Mouse (Mus musculus) brain, embryonic 14.5 days (tissue): ENCODE results near the gene Fam155a. TPM values are rescaled to one million over a fixed set of nuclear protein-coding genes. Genes with fewer than 3 reads are reported as not detected.

Experiments used
- DNase-seq: peaks from one replicate; pipeline ENCODE4 v3.0.0-alpha.2; 2011; ENCODE audit warnings: low read depth
- CTCF ChIP-seq: fragments of 200-500 bp; IDR thresholded peaks from 2 replicates; pipeline ENCODE4 v1.5.1; 2012; ENCODE audit warnings: inconsistent platforms, mild to moderate bottlenecking, moderate library complexity, borderline replicate concordance; ENCODE audit not compliant: insufficient read depth, insufficient read length; ENCODE audit errors: extremely low read depth
- POLR2A ChIP-seq: fragments of 200-500 bp; IDR thresholded peaks from 2 replicates; pipeline ENCODE4 v1.6.1; 2012; ENCODE audit warnings: mild to moderate bottlenecking, inconsistent platforms, borderline replicate concordance; ENCODE audit not compliant: poor library complexity, insufficient read depth, insufficient read length, severe bottlenecking; ENCODE audit errors: extremely low read depth
- polyA plus RNA-seq: library from polyadenylated mRNA; depleted of rRNA; stranded (reverse); fragments of >200 nt; gene quantifications from 2 replicates; pipeline ENCODE4 v1.2.3, GENCODE M21; 2012

Gene Fam155a
- polyA plus RNA-seq, 1 experiment: 46.6 TPM

DNA sequence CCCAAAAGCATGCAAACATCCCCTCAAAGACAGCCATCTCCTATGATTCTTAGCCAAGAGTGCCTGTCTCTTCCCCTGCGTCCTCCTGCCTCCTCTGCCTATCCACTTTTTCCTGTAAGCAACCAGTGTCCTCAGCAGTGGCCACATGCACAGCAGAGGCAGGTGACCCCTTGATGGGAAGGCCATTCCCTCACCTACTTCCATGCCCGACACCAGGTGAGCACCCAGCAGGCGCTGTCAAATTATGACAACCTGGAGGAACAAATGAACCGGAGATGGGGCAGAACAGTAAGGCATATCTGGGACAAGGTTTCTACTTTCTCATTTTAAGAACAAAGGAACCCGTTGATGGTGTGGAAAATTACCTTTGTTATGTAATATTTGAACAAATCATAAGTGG is 515.6 kb downstream of the Fam155a start:
- no peak for DNase-seq
- TF ChIP-seq POLR2A (no peak), CTCF (no peak)

DNA sequence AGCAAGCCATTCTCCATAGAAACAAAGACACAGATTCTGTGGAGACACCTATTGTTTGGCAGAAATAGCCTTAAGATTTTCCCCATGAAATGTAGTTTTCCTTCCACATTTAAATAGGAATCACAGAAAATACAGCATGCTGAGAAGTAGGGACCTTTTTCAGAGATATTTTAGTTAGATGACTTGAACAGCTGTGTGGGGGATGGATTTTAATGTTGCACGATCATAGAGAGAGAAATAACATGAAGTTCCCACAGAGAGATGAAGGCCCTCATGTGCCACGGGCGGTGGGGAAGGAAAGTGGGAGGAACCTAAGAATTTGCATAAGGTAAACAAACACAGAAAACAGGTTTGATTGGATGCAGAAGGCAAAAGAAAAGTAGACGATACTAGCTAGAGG is 518.0 kb downstream of the Fam155a start:
- TF ChIP-seq CTCF (no peak), POLR2A (no peak)
- DNase-seq: no peak

GRCm38 (mm10) chr8:9248109-9248821 is 522.7 kb downstream of the Fam155a start:
- TF ChIP-seq CTCF: no peak
- no peak for TF ChIP-seq POLR2A
- peak; percentile 49 for DNase-seq

DNA sequence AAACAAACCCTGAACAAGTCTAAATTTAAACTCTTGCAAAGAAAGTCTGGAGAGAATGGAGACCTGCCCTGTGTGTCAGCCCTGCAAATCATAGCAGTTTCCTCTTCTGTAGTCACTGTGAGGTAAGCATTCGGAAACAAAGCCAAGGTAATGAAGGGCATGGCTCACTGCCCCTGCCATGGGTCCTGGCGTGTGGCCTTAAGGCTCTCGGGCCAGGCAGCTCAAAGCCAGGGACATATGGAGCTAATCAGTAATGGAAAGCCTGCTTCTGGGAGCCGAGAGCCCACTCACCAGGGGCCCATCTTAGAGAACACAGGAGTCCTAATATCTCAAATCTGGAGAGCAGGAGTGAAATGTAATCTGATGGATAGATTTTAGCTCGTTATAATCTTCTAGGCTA is 525.0 kb downstream of the Fam155a start:
- DNase-seq: no peak

GRCm38 (mm10) chr8:9240996-9241395 is 530.0 kb downstream of the Fam155a start:
- no peak for TF ChIP-seq POLR2A
- TF ChIP-seq CTCF: no peak
- peak; percentile 85 for DNase-seq

More for the DNA sequence above, 525.0 kb downstream of the Fam155a start:
- no peak for TF ChIP-seq POLR2A

DNA sequence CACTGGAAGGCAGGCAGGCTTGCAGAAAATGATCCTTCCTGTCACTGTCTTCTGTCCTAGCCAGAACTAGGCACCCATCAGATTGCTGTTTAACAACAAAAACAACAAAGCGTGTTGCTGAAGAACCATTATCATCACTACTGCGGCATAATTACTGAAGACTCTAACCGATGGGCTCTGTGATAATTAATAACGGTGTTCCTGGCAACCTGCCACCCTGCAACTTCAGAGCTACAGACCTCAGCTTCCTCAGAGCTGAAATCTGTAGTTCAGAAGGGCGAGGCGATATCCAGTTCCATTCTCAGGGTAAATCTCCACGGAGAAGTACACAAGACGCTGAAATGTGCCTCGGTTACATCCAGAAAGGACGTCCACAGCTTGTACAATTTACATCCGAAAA is 531.2 kb downstream of the Fam155a start:
- DNase-seq: peak; percentile 74
- TF ChIP-seq POLR2A (no peak), CTCF (no peak)

DNA sequence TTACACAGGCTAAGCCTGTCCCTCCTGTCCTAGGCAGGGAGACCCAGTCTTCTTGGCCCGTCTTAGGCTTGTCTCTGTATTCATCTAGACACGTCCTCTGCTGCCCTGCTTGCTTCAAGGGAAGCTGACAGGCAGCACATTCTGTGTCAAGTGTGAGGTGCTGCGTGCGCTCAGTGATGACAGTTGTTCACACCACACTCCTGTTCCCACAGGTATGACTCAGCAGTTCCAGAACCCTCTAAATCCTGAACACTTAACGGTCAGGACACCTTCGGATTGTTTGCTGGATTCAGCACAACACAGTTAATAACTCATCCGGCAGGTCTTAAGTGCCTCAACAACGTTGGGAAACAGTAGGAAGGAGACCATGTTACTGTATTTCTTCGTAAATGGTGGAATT is 532.0 kb downstream of the Fam155a start:
- TF ChIP-seq CTCF (no peak), POLR2A (no peak)
- peak; percentile 39 for DNase-seq

DNA sequence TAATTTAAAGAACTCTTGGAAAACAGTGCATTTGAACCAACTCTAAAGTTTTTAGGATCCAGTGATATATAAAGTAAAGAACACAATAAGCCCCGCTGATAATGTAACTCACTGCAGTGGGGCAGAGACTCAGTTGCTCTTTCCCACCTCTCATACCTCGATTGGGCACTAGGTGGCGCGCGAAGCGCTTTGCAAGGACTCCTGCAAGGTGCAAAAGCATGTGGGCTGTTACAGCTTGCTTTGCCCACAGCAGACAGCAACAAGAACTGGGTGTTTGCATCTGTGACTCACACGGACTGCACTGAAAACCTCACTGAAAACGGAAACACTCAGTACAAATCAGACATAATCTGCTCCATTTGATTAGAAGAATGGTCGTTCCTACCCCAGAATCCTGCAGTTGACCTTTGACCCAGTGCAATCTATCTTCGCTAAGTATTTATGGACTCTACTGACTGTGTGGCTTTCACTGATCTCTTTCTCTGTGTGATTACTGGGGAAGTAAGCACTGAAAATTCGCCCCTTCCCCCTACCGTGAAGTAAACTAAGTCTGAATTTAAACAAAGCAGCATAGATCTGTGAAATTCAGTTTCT is 537.5 kb downstream of the Fam155a start:
- TF ChIP-seq CTCF: peak; percentile 99
- TF ChIP-seq POLR2A: no peak
- DNase-seq: peak; percentile 95

GRCm38 (mm10) chr8:9227779-9228464 is 543.0 kb downstream of the Fam155a start:
- peak; percentile 92 for DNase-seq

GRCm38 (mm10) chr8:9226767-9227166 is 544.2 kb downstream of the Fam155a start:
- DNase-seq: no peak
- TF ChIP-seq CTCF (no peak), POLR2A (no peak)

More at GRCm38 (mm10) chr8:9227779-9228464, 543.0 kb downstream of the Fam155a start:
- no peak for TF ChIP-seq POLR2A
- TF ChIP-seq CTCF: peak; percentile 98

- TF ChIP-seq CTCF (no peak), POLR2A (no peak)
- no peak for DNase-seq
These were observed 559.2 kb downstream of the Fam155a start for GRCm38 (mm10) chr8:9211751-9212150.
